17 mouse cellular contexts compared by ENCODE assay signal in genomic region chr6:87354441-87354840, GRCm38 (mm10). TPM values are rescaled to one million over a fixed set of nuclear protein-coding genes. Genes with fewer than 3 reads are reported as not detected.
DNase-seq lines count a peak whose midpoint lies in the region; ATAC-seq lines count a peak whose summit lies in the region.
"Had no signal": no experiment of that assay in that cellular context is flagged by ENCODE, and none has a peak within 500 bp of the region (broad histone marks: within the 10 kb centered on the region; RNA-seq: fewer than 3 reads in every experiment).

No protein-coding gene starts in this region.

- ATAC-seq in forebrain, embryonic 14.5 days: no peak
- no peak for ATAC-seq in forebrain, embryonic 12.5 days (ENCODE audit: low FRiP score)
- peak; percentile 91 for ATAC-seq in intestine, embryonic 15.5 days
- ATAC-seq in stomach, embryonic 16.5 days (ENCODE audit: insufficient read depth, low FRiP score): peak; percentile 75; the same call in 1 of the 2 replicates
- ATAC-seq: liver, embryonic 12.5 days; lung, postnatal 0 days had no signal

- no peaks in the 10 kb centered on the region for H3K27me3 ChIP-seq in forebrain, embryonic 14.5 days (replicated peaks; ENCODE audit: control insufficient read depth, insufficient read depth, low read length)
- no peaks in the 10 kb centered on the region for H3K27me3 ChIP-seq in forebrain, embryonic 12.5 days
- H3K27me3 ChIP-seq in intestine, embryonic 15.5 days (replicated peaks): no peaks in the 10 kb centered on the region
- no peaks in the 10 kb centered on the region for H3K27me3 ChIP-seq in stomach, embryonic 16.5 days (ENCODE audit: control insufficient read depth, insufficient read depth, low read length)
- H3K27me3 ChIP-seq: liver, embryonic 12.5 days had no signal

- H3K27ac ChIP-seq in forebrain, embryonic 14.5 days (ENCODE audit: low read depth, low read length): no peak overlapping the region
- H3K27ac ChIP-seq in forebrain, embryonic 12.5 days: no peak overlapping the region
- H3K27ac ChIP-seq in intestine, embryonic 15.5 days: no peak overlapping the region
- H3K27ac ChIP-seq in stomach, embryonic 16.5 days (ENCODE audit: low read length): no peak overlapping the region
- H3K27ac ChIP-seq: liver, embryonic 12.5 days had no signal

- H3K4me1 ChIP-seq in forebrain, embryonic 14.5 days (ENCODE audit: control insufficient read depth, insufficient read depth, low read length): no peaks in the 10 kb centered on the region
- peaks cover 10% of the 10 kb centered on the region for H3K4me1 ChIP-seq in forebrain, embryonic 12.5 days
- no peaks in the 10 kb centered on the region for H3K4me1 ChIP-seq in intestine, embryonic 15.5 days (replicated peaks)
- peaks cover 8% of the 10 kb centered on the region; the same call in 1 of the 2 replicates for H3K4me1 ChIP-seq in stomach, embryonic 16.5 days (ENCODE audit: control insufficient read depth, insufficient read depth, low read length)
- H3K4me1 ChIP-seq: liver, embryonic 12.5 days had no signal

- no peaks in the 10 kb centered on the region for H3K9me3 ChIP-seq in forebrain, embryonic 14.5 days (replicated peaks; ENCODE audit: control insufficient read depth, low read length)
- H3K9me3 ChIP-seq in forebrain, embryonic 12.5 days: no peaks in the 10 kb centered on the region
- H3K9me3 ChIP-seq in intestine, embryonic 15.5 days: no peaks in the 10 kb centered on the region
- no peaks in the 10 kb centered on the region for H3K9me3 ChIP-seq in stomach, embryonic 16.5 days (replicated peaks; ENCODE audit: control insufficient read depth, low read length)
- H3K9me3 ChIP-seq: liver, embryonic 12.5 days had no signal

- H3K36me3 ChIP-seq in forebrain, embryonic 14.5 days (ENCODE audit: control insufficient read depth, insufficient read depth, low read length): no peaks in the 10 kb centered on the region
- no peaks in the 10 kb centered on the region for H3K36me3 ChIP-seq in forebrain, embryonic 12.5 days (replicated peaks)
- no peaks in the 10 kb centered on the region for H3K36me3 ChIP-seq in intestine, embryonic 15.5 days
- no peaks in the 10 kb centered on the region for H3K36me3 ChIP-seq in stomach, embryonic 16.5 days (ENCODE audit: control insufficient read depth, insufficient read depth, low read length)
- H3K36me3 ChIP-seq: liver, embryonic 12.5 days had no signal

- H3K9ac ChIP-seq in forebrain, embryonic 14.5 days (ENCODE audit: low read length): no peak overlapping the region
- no peak overlapping the region for H3K9ac ChIP-seq in forebrain, embryonic 12.5 days
- H3K9ac ChIP-seq in intestine, embryonic 15.5 days: no peak overlapping the region
- H3K9ac ChIP-seq in stomach, embryonic 16.5 days (ENCODE audit: low read length): no peak overlapping the region
- H3K9ac ChIP-seq: liver, embryonic 12.5 days had no signal

- WGBS in forebrain, embryonic 14.5 days: 58% methylated on average over 5 of the region's 5 CpGs
- WGBS in forebrain, embryonic 12.5 days: 53% methylated on average over 5 of the region's 5 CpGs
- WGBS in intestine, embryonic 15.5 days: 49% methylated on average over 5 of the region's 5 CpGs
- 49% methylated on average over 5 of the region's 5 CpGs for WGBS in stomach, embryonic 16.5 days

- no peak overlapping the region for H3K4me2 ChIP-seq in forebrain, embryonic 14.5 days (ENCODE audit: low read length)
- no peak overlapping the region for H3K4me2 ChIP-seq in forebrain, embryonic 12.5 days
- no peak overlapping the region for H3K4me2 ChIP-seq in intestine, embryonic 15.5 days (replicated peaks)
- H3K4me2 ChIP-seq in stomach, embryonic 16.5 days (ENCODE audit: low read depth, low read length): no peak overlapping the region
- H3K4me2 ChIP-seq: liver, embryonic 12.5 days; midbrain, embryonic 11.5 days had no signal

- no peak overlapping the region for H3K4me3 ChIP-seq in forebrain, embryonic 14.5 days (ENCODE audit: low read depth, low read length)
- no peak overlapping the region for H3K4me3 ChIP-seq in forebrain, embryonic 12.5 days (replicated peaks)
- no peak overlapping the region for H3K4me3 ChIP-seq in intestine, embryonic 15.5 days (replicated peaks)
- H3K4me3 ChIP-seq in stomach, embryonic 16.5 days (replicated peaks; ENCODE audit: low read length): no peak overlapping the region
- H3K4me3 ChIP-seq: liver, embryonic 12.5 days had no signal

- peak; percentile 14 for DNase-seq in forebrain, embryonic 14.5 days (ENCODE audit: low spot score)
- DNase-seq in layer of hippocampus, adult 9-11 months: peak; percentile 35
- no peak for DNase-seq in layer of hippocampus, adult 9-10 months (ENCODE audit: low spot score)
- DNase-seq in yolk sac, embryonic 10.5 days (ENCODE audit: low spot score): no peak
- no peak for DNase-seq in cerebellum, postnatal 10 days
- DNase-seq: adrenal gland, postnatal 25 days; cerebellum, adult 11 months; heart, postnatal 36 days; kidney, adult 2 months; right cerebral cortex, postnatal 4 days; thymus, postnatal 25 days had no signal

RNA-seq across cellular contexts. Expression of gene Gkn1, which starts 3.7 kb away (rescaled TPM):
- polyA plus RNA-seq in forebrain, embryonic 14.5 days (2014; fragmentation: Nextera tagmentation; extraction: Ambion mirVana): not detected in 2 replicates
- polyA plus RNA-seq in forebrain, embryonic 12.5 days (2016; fragmentation: Nextera tagmentation; extraction: Ambion mirVana): not detected in 2 replicates
- polyA plus RNA-seq in intestine, embryonic 15.5 days (2015; fragmentation: Nextera tagmentation; extraction: Ambion mirVana): 0.21 and 0.41 TPM in 2 replicates
- 6.3 and 21.0 TPM in 2 replicates for polyA plus RNA-seq in stomach, embryonic 16.5 days (2015; fragmentation: Nextera tagmentation; extraction: Ambion mirVana)
- polyA plus RNA-seq: liver, embryonic 12.5 days; midbrain, embryonic 11.5 days had no signal

RNA-seq across cellular contexts. Expression of gene Gkn2, which starts 18.7 kb away (rescaled TPM):
- polyA plus RNA-seq in forebrain, embryonic 14.5 days (2014; fragmentation: Nextera tagmentation; extraction: Ambion mirVana): not detected in 2 replicates
- polyA plus RNA-seq in forebrain, embryonic 12.5 days (2016; fragmentation: Nextera tagmentation; extraction: Ambion mirVana): not detected in 2 replicates
- 0.21 TPM in 1 of 2 replicates, not detected in the other for polyA plus RNA-seq in intestine, embryonic 15.5 days (2015; fragmentation: Nextera tagmentation; extraction: Ambion mirVana)
- polyA plus RNA-seq in stomach, embryonic 16.5 days (2015; fragmentation: Nextera tagmentation; extraction: Ambion mirVana): 9.3 and 29.6 TPM in 2 replicates
- polyA plus RNA-seq: kidney, adult 2 months; liver, embryonic 12.5 days; midbrain, embryonic 11.5 days had no signal

RNA-seq across cellular contexts. Expression of gene Antxr1, which starts 18.8 kb away (rescaled TPM):
- polyA plus RNA-seq in forebrain, embryonic 14.5 days (2014; fragmentation: Nextera tagmentation; extraction: Ambion mirVana): 1.9 and 2.3 TPM in 2 replicates
- polyA plus RNA-seq in forebrain, embryonic 12.5 days (2016; fragmentation: Nextera tagmentation; extraction: Ambion mirVana): 4.2 and 4.3 TPM in 2 replicates
- polyA plus RNA-seq in intestine, embryonic 15.5 days (2015; fragmentation: Nextera tagmentation; extraction: Ambion mirVana): 5.9 and 6.5 TPM in 2 replicates
- polyA plus RNA-seq in stomach, embryonic 16.5 days (2015; fragmentation: Nextera tagmentation; extraction: Ambion mirVana): 7.8 and 8.0 TPM in 2 replicates

RNA-seq across cellular contexts. Expression of gene Gkn3, which starts 34.3 kb away (rescaled TPM):
- 0.42 and 0.45 TPM in 2 replicates for polyA plus RNA-seq in forebrain, embryonic 14.5 days (2014; fragmentation: Nextera tagmentation; extraction: Ambion mirVana)
- 0.31 TPM in 1 of 2 replicates, not detected in the other for polyA plus RNA-seq in forebrain, embryonic 12.5 days (2016; fragmentation: Nextera tagmentation; extraction: Ambion mirVana)
- 0.68 and 0.93 TPM in 2 replicates for polyA plus RNA-seq in intestine, embryonic 15.5 days (2015; fragmentation: Nextera tagmentation; extraction: Ambion mirVana)
- polyA plus RNA-seq in stomach, embryonic 16.5 days (2015; fragmentation: Nextera tagmentation; extraction: Ambion mirVana): 8.3 and 14.5 TPM in 2 replicates
- polyA plus RNA-seq: liver, embryonic 12.5 days had no signal

Comparison
In these comparisons a context has a peak if more than half of its experiments do, and no peak if none do; other contexts are left out.
1. DNase-seq: peak in forebrain, embryonic 14.5 days (single experiment) and layer of hippocampus, adult 9-11 months (single experiment); none in layer of hippocampus, adult 9-10 months (single experiment), yolk sac, embryonic 10.5 days (single experiment) and cerebellum, postnatal 10 days (0 of 2).
2. ATAC-seq: peak in intestine, embryonic 15.5 days (single experiment) and stomach, embryonic 16.5 days (single experiment); none in forebrain, embryonic 14.5 days (single experiment) and forebrain, embryonic 12.5 days (single experiment).